Mouse (Mus musculus) olfactory bulb, adult 2 months (tissue): ENCODE measurements around the gene Bnc2.

Source experiments
- CTCF ChIP-seq: fragments of 200-500 bp; IDR thresholded peaks from 2 replicates; pipeline ENCODE4 v1.5.1; 2012; ENCODE audit warnings: low read depth, mild to moderate bottlenecking, low read length, moderate library complexity; ENCODE audit not compliant: insufficient read depth
- POLR2A ChIP-seq: fragments of 200-500 bp; IDR thresholded peaks from 2 replicates; pipeline ENCODE4 v1.6.1; 2012; ENCODE audit warnings: mild to moderate bottlenecking, low read depth, low read length, moderate library complexity; ENCODE audit not compliant: insufficient read depth

GRCm38 (mm10) chr4:84500259-84500658 lies 174.8 kb downstream of the Bnc2 start:
- TF ChIP-seq POLR2A = no peak
- TF ChIP-seq CTCF = no peak
